In the genomic region with DNA sequence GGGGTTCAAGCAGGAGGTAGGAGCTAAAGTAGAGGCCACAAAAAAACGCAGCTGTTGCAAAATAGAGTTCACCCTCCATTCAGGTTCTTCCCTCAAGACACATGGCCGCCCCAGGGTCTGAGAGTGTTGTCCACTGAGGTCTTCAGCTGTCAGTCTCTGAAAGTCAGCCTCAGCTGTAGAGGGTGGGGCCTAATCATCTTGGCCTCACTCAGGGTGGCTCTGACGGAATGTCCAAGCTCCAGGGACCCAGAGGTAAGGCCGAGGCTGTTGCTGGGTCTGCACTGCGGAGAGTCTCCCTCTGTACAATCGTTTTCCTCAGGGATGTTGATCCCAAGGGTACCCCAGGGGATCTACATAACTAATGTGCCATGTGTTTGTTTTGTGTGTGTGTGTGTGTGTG, we compare ENCODE assay signal across 35 mouse cellular contexts. TPM values are rescaled to one million over a fixed set of nuclear protein-coding genes. Genes with fewer than 3 reads are reported as not detected.
DNase-seq lines count a peak whose midpoint lies in the region; ATAC-seq and TF ChIP-seq lines count a peak whose summit lies in the region.
"Had no signal": no experiment of that assay in that cellular context is flagged by ENCODE, and none has a peak within 500 bp of the region (broad histone marks: within the 10 kb centered on the region; RNA-seq: fewer than 3 reads in every experiment).

No protein-coding gene starts in this region.

- peaks cover 85% of the 10 kb centered on the region for H3K4me1 ChIP-seq in E14TG2a.4 (replicated peaks; ENCODE audit: low read depth, low read length)
- peaks cover 33% of the 10 kb centered on the region for H3K4me1 ChIP-seq in embryonic facial prominence, embryonic 14.5 days (ENCODE audit: control insufficient read depth, insufficient read depth, low read length)
- H3K4me1 ChIP-seq: liver, embryonic 13.5 days had no signal

- H3K27me3 ChIP-seq in E14TG2a.4 (ENCODE audit: insufficient read depth, low read length): no peaks in the 10 kb centered on the region
- H3K27me3 ChIP-seq in embryonic facial prominence, embryonic 14.5 days (replicated peaks; ENCODE audit: control insufficient read depth, insufficient read depth, low read length): no peaks in the 10 kb centered on the region
- H3K27me3 ChIP-seq: embryonic facial prominence, embryonic 13.5 days; forebrain, embryonic 12.5 days; hindbrain, embryonic 15.5 days; limb, embryonic 15.5 days had no signal

- no peak for ATAC-seq in embryonic facial prominence, embryonic 14.5 days (ENCODE audit: low read depth)
- ATAC-seq: inflammation-experienced regulatory T-cells, adult 6 months; lung, postnatal 0 days had no signal

- no peaks in the 10 kb centered on the region for H3K36me3 ChIP-seq in E14TG2a.4 (ENCODE audit: insufficient read depth, low read length)
- no peaks in the 10 kb centered on the region for H3K36me3 ChIP-seq in embryonic facial prominence, embryonic 14.5 days (ENCODE audit: control insufficient read depth, insufficient read depth, low read length)
- H3K36me3 ChIP-seq: embryonic facial prominence, embryonic 13.5 days; forebrain, embryonic 12.5 days; hindbrain, embryonic 15.5 days; limb, embryonic 15.5 days; liver, embryonic 13.5 days had no signal

- DNase-seq in heart, adult 11 months: peak; percentile 51
- no peak for DNase-seq in heart, adult 9 months (ENCODE audit: low spot score in 2 of 2)
- peak; percentile 55 for DNase-seq in R1 (ENCODE audit: low read depth, low spot score)
- DNase-seq in embryonic facial prominence, embryonic 14.5 days (ENCODE audit: low spot score): peak; percentile 13
- no peak for DNase-seq in left cerebral cortex, postnatal 25 days (ENCODE audit: low spot score in 2 of 2)
- no peak for DNase-seq in adrenal gland, adult 18-20 months (ENCODE audit: low spot score in 2 of 2)
- DNase-seq: adrenal gland, postnatal 25 days; cerebellum, adult 18-20 months; cerebellum, postnatal 10 days; gastrocnemius, postnatal 10 days; heart, postnatal 4 days; kidney, adult 8-10 months; kidney, postnatal 4 days; left cerebral cortex, postnatal 4 days; liver, embryonic 13.5 days; lung, adult 18-20 months; lung, postnatal 4 days; midbrain, embryonic 14.5 days; right cerebral cortex, adult 18-20 months; spleen, adult 18-20 months; thymus, adult 18-20 months; thymus, postnatal 36 days had no signal

- H3K9ac ChIP-seq in embryonic facial prominence, embryonic 14.5 days (ENCODE audit: low read depth, low read length): no peak overlapping the region
- H3K9ac ChIP-seq: embryonic facial prominence, embryonic 13.5 days; forebrain, embryonic 12.5 days; hindbrain, embryonic 15.5 days; limb, embryonic 15.5 days; liver, embryonic 13.5 days had no signal

- no peak overlapping the region for H3K4me2 ChIP-seq in embryonic facial prominence, embryonic 14.5 days (ENCODE audit: low read depth, low read length)
- H3K4me2 ChIP-seq: embryonic facial prominence, embryonic 13.5 days; forebrain, embryonic 12.5 days; heart, embryonic 11.5 days; hindbrain, embryonic 15.5 days; limb, embryonic 15.5 days; liver, embryonic 13.5 days had no signal

- peak overlapping the region; percentile 20 for H3K4me3 ChIP-seq in E14TG2a.4 (replicated peaks; ENCODE audit: low read length)
- H3K4me3 ChIP-seq in embryonic facial prominence, embryonic 14.5 days (ENCODE audit: low read depth, low read length): no peak overlapping the region
- H3K4me3 ChIP-seq: embryonic facial prominence, embryonic 13.5 days; erythroblast, embryonic 14.5 days; forebrain, embryonic 12.5 days; hindbrain, embryonic 15.5 days; limb, embryonic 15.5 days; liver, embryonic 13.5 days had no signal

- no peaks in the 10 kb centered on the region for H3K9me3 ChIP-seq in E14TG2a.4 (ENCODE audit: low read length)
- H3K9me3 ChIP-seq in embryonic facial prominence, embryonic 14.5 days (ENCODE audit: control insufficient read depth, low read length): no peaks in the 10 kb centered on the region
- H3K9me3 ChIP-seq: embryonic facial prominence, embryonic 13.5 days; forebrain, embryonic 12.5 days; hindbrain, embryonic 15.5 days; limb, embryonic 15.5 days; liver, embryonic 13.5 days had no signal

- TF ChIP-seq CTCF in E14TG2a.4 (conservative IDR thresholded peaks at IDR 0.05; ENCODE audit: low read length): no peak

- intact Hi-C loops in left cerebral cortex, postnatal 25 days (cut with DNase I): no loop called here

- 46% methylated on average over 6 of the region's 6 CpGs for WGBS in embryonic facial prominence, embryonic 14.5 days

- H3K27ac ChIP-seq in embryonic facial prominence, embryonic 14.5 days (replicated peaks; ENCODE audit: low read depth, low read length): no peak overlapping the region
- H3K27ac ChIP-seq: embryonic facial prominence, embryonic 13.5 days; forebrain, embryonic 12.5 days; hindbrain, embryonic 15.5 days; kidney, postnatal 0 days; limb, embryonic 15.5 days; liver, embryonic 13.5 days; stomach, postnatal 0 days had no signal

RNA-seq across cellular contexts. Expression of a gene that starts 55.2 kb away (rescaled TPM):
- polyA plus RNA-seq in embryonic facial prominence, embryonic 14.5 days (2014; fragmentation: Nextera tagmentation; extraction: Ambion mirVana): 9.7 and 10.2 TPM in 2 replicates
- total RNA-seq in left cerebral cortex, postnatal 25 days (2021): 10 to 100 TPM; 39.0 to 42.1 TPM
- total RNA-seq in adrenal gland, adult 18-20 months (2021): 10 to 100 TPM; 24.3 to 28.0 TPM
- total RNA-seq: common myeloid progenitor, adult 5-6 weeks; megakaryocyte-erythroid progenitor cell, adult 5-6 weeks had no signal
- polyA plus RNA-seq: erythroblast, embryonic 14.5 days had no signal

Comparison
In these comparisons a context has a peak if more than half of its experiments do, and no peak if none do; other contexts are left out.
1. DNase-seq: peak in heart, adult 11 months (single experiment), R1 (single experiment) and embryonic facial prominence, embryonic 14.5 days (single experiment); none in heart, adult 9 months (0 of 2), left cerebral cortex, postnatal 25 days (0 of 2) and adrenal gland, adult 18-20 months (0 of 2).